Mouse (Mus musculus): ENCODE measurements around the gene Rbm24. TPM values are rescaled to one million over a fixed set of nuclear protein-coding genes. Genes with fewer than 3 reads are reported as not detected.

Rbm24 gene
- total RNA-seq, 2 experiments from 2014 or later = 25.0 to 33.0 TPM

- DNase-seq (ENCODE audit: low spot score in 2 of 2) = no peak
Measured at GRCm38 (mm10) chr13:46433880-46434560, 15.8 kb downstream of the Rbm24 start.

GRCm38 (mm10) chr13:46438960-46439359 lies 20.7 kb downstream of the Rbm24 start:
- no peak for DNase-seq (ENCODE audit: low spot score in 2 of 2)

GRCm38 (mm10) chr13:46444021-46444420 lies 25.8 kb downstream of the Rbm24 start:
- DNase-seq (ENCODE audit: low spot score in 2 of 2) = no peak

- DNase-seq (ENCODE audit: low spot score in 2 of 2) = no peak
Measured at GRCm38 (mm10) chr13:46446062-46446461, 27.8 kb downstream of the Rbm24 start.

GRCm38 (mm10) chr13:46448276-46448675 lies 30.0 kb downstream of the Rbm24 start:
- no peak for DNase-seq (ENCODE audit: low spot score in 2 of 2)

GRCm38 (mm10) chr13:46449955-46450354 lies 31.7 kb downstream of the Rbm24 start:
- DNase-seq (ENCODE audit: low spot score in 2 of 2) = no peak

- DNase-seq (ENCODE audit: low spot score in 2 of 2) = no peak
Measured at GRCm38 (mm10) chr13:46450623-46451022, 32.4 kb downstream of the Rbm24 start.

- no peak for DNase-seq (ENCODE audit: low spot score in 2 of 2)
Measured at GRCm38 (mm10) chr13:46451548-46451947, 33.3 kb downstream of the Rbm24 start.

GRCm38 (mm10) chr13:46459546-46459945 lies 41.3 kb downstream of the Rbm24 start:
- DNase-seq (ENCODE audit: low spot score in 2 of 2) = no peak

- peak; percentile 21 to 52 for DNase-seq (ENCODE audit: low spot score in 2 of 2)
Measured at GRCm38 (mm10) chr13:46462280-46462679, 44.0 kb downstream of the Rbm24 start.

GRCm38 (mm10) chr13:46463764-46464163 lies 45.5 kb downstream of the Rbm24 start:
- DNase-seq (ENCODE audit: low spot score in 2 of 2) = no peak

GRCm38 (mm10) chr13:46468251-46468650 lies 50.0 kb downstream of the Rbm24 start:
- DNase-seq (ENCODE audit: low spot score in 2 of 2) = no peak

- no peak for DNase-seq (ENCODE audit: low spot score in 2 of 2)
Measured at GRCm38 (mm10) chr13:46469536-46469935, 51.3 kb downstream of the Rbm24 start.

Other genes starting within 250 kb of the Rbm24 start
- gene Stmnd1, start 144.7 kb upstream of the Rbm24 start, total RNA-seq (2021) = not detected
- gene Cap2, start 83.4 kb downstream of the Rbm24 start, total RNA-seq (2021) = 100 to 1,000 TPM; 265 to 282 TPM

All from left cerebral cortex, adult 18-20 months (tissue).